Mouse (Mus musculus): ENCODE results near the gene Rnf215. TPM values are rescaled to one million over a fixed set of nuclear protein-coding genes. Genes with fewer than 3 reads are reported as not detected.

Rnf215 gene
- polyA plus RNA-seq, 1 experiment = 34.9 TPM

DNA sequence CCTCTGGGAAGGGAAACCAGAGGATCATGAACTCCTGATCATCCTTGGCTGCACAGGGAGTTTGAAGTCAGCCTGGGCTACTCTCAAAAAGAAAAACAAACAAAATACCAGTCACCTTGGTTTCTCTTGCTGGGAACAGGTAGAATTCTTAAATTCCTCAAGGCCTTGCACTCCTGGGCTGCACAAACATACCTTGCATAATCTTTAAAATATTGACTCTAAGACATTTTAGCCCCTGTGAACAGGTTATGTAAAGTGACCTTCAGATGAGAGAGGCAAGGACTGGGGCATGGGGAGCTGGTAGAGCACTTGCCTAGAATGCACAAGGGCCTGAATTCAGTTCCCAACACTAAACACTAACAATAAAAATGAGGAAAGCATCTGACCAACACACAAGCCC, 6.5 kb downstream of the Rnf215 start:
- TF ChIP-seq POLR2A (IDR thresholded peaks at IDR 0.05; ENCODE audit: extremely low read depth, insufficient read depth, low read length) = no peak
- no peak for TF ChIP-seq CTCF (IDR thresholded peaks at IDR 0.05; ENCODE audit: extremely low read depth, insufficient read depth, low read length)

DNA sequence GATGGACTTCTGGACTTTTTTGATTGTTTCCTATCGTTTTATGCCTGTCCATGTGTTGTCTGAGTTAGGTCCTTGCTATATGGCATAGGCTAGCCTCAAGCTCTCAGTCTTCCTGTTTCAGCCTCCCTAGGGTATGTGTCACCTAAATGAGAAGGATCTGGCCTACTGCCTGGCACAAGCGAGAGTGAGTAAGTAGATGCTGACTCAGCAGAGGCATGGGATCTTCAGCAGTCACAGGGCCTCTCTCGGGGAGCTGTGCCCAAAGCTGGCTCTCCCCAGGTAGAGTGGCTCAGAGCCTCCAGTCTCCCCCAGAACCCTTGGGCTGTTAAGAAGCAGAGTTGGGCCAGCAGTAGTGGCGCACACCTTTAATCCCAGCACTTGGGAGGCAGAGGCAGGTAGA, 7.3 kb downstream of the Rnf215 start:
- H3K27ac ChIP-seq (ENCODE audit: insufficient read depth, low read length) = no peak overlapping the region
- H3K4me1 ChIP-seq (ENCODE audit: control insufficient read depth, insufficient read depth, low read length) = no peaks in the 10 kb centered on the region
- TF ChIP-seq POLR2A (IDR thresholded peaks at IDR 0.05; ENCODE audit: extremely low read depth, insufficient read depth, low read length) (no peak), CTCF (IDR thresholded peaks at IDR 0.05; ENCODE audit: extremely low read depth, insufficient read depth, low read length) (no peak)
- no peak overlapping the region for H3K4me3 ChIP-seq (ENCODE audit: insufficient read depth, low read length)

More for the DNA sequence above, 6.5 kb downstream of the Rnf215 start:
- Histone ChIP-seq H3K4me3 (ENCODE audit: insufficient read depth, low read length) (no peak overlapping the region), H3K27ac (ENCODE audit: insufficient read depth, low read length) (no peak overlapping the region), H3K4me1 (ENCODE audit: control insufficient read depth, insufficient read depth, low read length) (peaks cover 1% of the 10 kb centered on the region; the same call in 1 of the 2 replicates)

DNA sequence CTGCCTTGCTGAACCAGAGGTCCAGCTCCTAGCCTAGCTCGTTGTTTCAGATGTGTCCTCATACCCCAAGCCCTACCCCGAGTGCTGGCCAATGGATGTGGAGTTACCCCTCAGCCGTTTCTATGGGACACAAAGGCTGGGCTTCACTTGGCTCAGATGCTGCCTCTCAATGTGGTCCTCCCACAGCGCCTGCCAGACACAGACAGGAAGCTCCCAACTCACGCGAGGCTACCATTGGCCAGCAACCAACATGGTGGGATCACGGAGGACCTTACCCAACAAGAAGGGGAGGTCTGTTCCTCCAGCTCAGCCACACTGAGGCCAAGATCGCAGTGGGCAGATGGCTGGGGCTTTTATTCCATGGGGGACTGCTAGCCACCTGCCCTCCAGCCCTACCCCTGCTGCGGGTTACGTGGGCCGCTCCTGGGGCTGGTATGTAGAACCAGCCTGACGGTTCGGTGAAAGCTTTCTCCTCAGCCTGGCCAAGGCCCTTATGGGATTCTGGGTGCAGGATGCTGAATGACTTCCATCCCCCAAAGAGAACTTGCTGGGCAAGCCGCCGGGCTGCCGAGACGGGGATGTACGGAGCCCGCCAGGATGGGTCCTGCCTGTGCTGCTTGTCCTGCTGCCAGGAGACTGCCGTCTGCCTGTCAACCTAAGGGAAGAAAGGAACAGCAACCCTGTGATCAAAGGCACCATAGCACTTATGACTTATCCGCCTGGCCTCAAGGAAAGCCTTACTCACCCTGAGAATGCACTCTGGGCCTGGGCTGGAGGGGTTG, 8.5 kb downstream of the Rnf215 start:
- H3K4me3 ChIP-seq (ENCODE audit: insufficient read depth, low read length) = no peak overlapping the region
- H3K27ac ChIP-seq (ENCODE audit: insufficient read depth, low read length) = no peak overlapping the region
- TF ChIP-seq POLR2A (IDR thresholded peaks at IDR 0.05; ENCODE audit: extremely low read depth, insufficient read depth, low read length) = no peak
- TF ChIP-seq CTCF (IDR thresholded peaks at IDR 0.05; ENCODE audit: extremely low read depth, insufficient read depth, low read length) = no peak
- H3K4me1 ChIP-seq (ENCODE audit: control insufficient read depth, insufficient read depth, low read length) = no peaks in the 10 kb centered on the region

DNA sequence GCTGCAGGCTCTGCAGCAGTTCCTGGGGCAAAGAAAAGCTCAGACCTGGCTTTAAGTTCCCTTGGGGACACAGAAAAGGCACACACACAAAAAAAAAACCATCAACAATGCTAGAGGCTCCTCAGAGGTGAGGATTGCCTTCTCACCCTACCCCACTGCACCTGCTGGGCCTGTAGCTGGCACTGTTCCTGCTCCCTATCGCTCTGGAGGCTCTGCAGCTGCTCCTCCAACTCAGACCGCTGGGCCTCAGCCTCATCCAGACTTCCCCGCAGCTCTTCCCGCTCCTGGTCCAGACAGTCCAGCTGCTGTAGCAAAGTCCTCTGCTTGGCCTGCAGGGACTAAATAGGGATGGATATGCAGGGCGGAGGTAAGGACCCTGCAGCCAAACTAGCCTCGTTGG, 11.4 kb downstream of the Rnf215 start:
- TF ChIP-seq POLR2A (IDR thresholded peaks at IDR 0.05; ENCODE audit: extremely low read depth, insufficient read depth, low read length) (no peak), CTCF (IDR thresholded peaks at IDR 0.05; ENCODE audit: extremely low read depth, insufficient read depth, low read length) (no peak)
- Histone ChIP-seq H3K27ac (ENCODE audit: insufficient read depth, low read length) (no peak overlapping the region), H3K4me3 (ENCODE audit: insufficient read depth, low read length) (no peak overlapping the region), H3K4me1 (ENCODE audit: control insufficient read depth, insufficient read depth, low read length) (no peaks in the 10 kb centered on the region)

- H3K4me3 ChIP-seq (ENCODE audit: insufficient read depth, low read length) = no peak overlapping the region
- no peaks in the 10 kb centered on the region for H3K4me1 ChIP-seq (ENCODE audit: control insufficient read depth, insufficient read depth, low read length)
- no peak overlapping the region for H3K27ac ChIP-seq (ENCODE audit: insufficient read depth, low read length)
- TF ChIP-seq CTCF (IDR thresholded peaks at IDR 0.05; ENCODE audit: extremely low read depth, insufficient read depth, low read length) (no peak), POLR2A (IDR thresholded peaks at IDR 0.05; ENCODE audit: extremely low read depth, insufficient read depth, low read length) (no peak)
Measured at GRCm38 (mm10) chr11:4147098-4147497, 12.1 kb downstream of the Rnf215 start.

DNA sequence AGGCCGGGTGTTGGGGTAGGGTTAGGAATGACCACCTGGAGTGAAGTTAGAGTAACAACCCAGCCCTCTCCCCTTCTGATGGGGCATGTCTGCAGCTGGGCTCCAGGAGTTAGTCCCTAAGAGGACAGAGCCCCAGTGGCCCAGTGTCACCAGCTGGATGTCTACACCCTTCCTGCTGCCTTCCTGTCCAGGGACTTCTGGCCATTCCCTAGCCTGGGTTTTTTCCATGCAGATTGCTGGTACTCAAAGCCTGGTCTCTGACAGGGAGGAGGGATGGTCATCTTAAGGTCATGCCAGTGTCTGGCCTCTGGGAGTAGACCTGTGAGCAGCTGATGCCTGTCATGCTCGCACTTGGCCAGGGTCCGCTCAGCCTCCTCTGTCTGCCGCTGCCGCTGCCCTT, 13.1 kb downstream of the Rnf215 start:
- H3K4me3 ChIP-seq (ENCODE audit: insufficient read depth, low read length) = no peak overlapping the region
- H3K27ac ChIP-seq (ENCODE audit: insufficient read depth, low read length) = no peak overlapping the region
- H3K4me1 ChIP-seq (ENCODE audit: control insufficient read depth, insufficient read depth, low read length) = no peaks in the 10 kb centered on the region
- TF ChIP-seq POLR2A (IDR thresholded peaks at IDR 0.05; ENCODE audit: extremely low read depth, insufficient read depth, low read length) (no peak), CTCF (IDR thresholded peaks at IDR 0.05; ENCODE audit: extremely low read depth, insufficient read depth, low read length) (no peak)

DNA sequence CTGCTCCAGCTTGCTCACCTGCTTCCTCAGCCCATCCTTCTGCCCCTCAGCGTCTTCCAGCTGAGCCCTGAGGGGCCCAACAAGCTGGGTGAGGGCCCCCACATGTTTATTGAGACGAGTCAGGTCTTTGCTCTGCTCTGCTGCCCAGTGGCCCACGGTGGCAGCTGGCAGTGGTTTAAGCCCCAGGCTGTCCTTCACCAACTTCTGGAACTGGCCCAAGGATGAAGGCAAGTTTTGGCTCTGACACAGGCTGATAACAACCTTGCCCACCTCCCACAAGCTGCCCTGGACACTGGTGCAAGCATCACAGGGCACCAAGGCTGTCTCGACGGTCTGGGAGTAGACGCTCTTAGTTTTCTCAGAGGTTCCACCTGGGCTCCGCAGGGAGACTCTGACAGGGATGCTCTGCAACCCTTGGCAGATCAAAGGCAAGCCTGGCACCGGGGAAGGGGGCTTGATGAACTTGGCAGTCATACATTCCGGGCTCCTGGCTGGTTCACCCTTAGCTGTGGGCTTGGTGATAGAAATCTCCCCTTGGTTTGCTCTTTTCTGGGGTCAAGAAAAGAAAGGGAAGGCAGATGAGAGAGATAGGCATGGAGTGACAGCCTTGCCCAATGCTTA, 13.6 kb downstream of the Rnf215 start:
- Histone ChIP-seq H3K4me3 (ENCODE audit: insufficient read depth, low read length) (no peak overlapping the region), H3K27ac (ENCODE audit: insufficient read depth, low read length) (no peak overlapping the region), H3K4me1 (ENCODE audit: control insufficient read depth, insufficient read depth, low read length) (no peaks in the 10 kb centered on the region)
- no peak for TF ChIP-seq POLR2A (IDR thresholded peaks at IDR 0.05; ENCODE audit: extremely low read depth, insufficient read depth, low read length)

- H3K4me3 ChIP-seq (ENCODE audit: insufficient read depth, low read length) = no peak overlapping the region
- no peak overlapping the region for H3K27ac ChIP-seq (ENCODE audit: insufficient read depth, low read length)
- TF ChIP-seq POLR2A (IDR thresholded peaks at IDR 0.05; ENCODE audit: extremely low read depth, insufficient read depth, low read length) (no peak), CTCF (IDR thresholded peaks at IDR 0.05; ENCODE audit: extremely low read depth, insufficient read depth, low read length) (no peak)
- H3K4me1 ChIP-seq (ENCODE audit: control insufficient read depth, insufficient read depth, low read length) = no peaks in the 10 kb centered on the region
Measured at GRCm38 (mm10) chr11:4149886-4150285, 14.9 kb downstream of the Rnf215 start.

- H3K4me3 ChIP-seq (ENCODE audit: insufficient read depth, low read length) = no peak overlapping the region
- no peak for TF ChIP-seq CTCF (IDR thresholded peaks at IDR 0.05; ENCODE audit: extremely low read depth, insufficient read depth, low read length)
- H3K4me1 ChIP-seq (ENCODE audit: control insufficient read depth, insufficient read depth, low read length) = no peaks in the 10 kb centered on the region
- H3K27ac ChIP-seq (ENCODE audit: insufficient read depth, low read length) = no peak overlapping the region
Measured at GRCm38 (mm10) chr11:4153694-4154093, 18.7 kb downstream of the Rnf215 start.

GRCm38 (mm10) chr11:4155641-4156040, 20.6 kb downstream of the Rnf215 start:
- H3K4me3 ChIP-seq (ENCODE audit: insufficient read depth, low read length) = no peak overlapping the region
- no peak overlapping the region for H3K27ac ChIP-seq (ENCODE audit: insufficient read depth, low read length)
- TF ChIP-seq POLR2A (IDR thresholded peaks at IDR 0.05; ENCODE audit: extremely low read depth, insufficient read depth, low read length) (no peak), CTCF (IDR thresholded peaks at IDR 0.05; ENCODE audit: extremely low read depth, insufficient read depth, low read length) (no peak)
- peaks cover 2% of the 10 kb centered on the region for H3K4me1 ChIP-seq (ENCODE audit: control insufficient read depth, insufficient read depth, low read length)
